Mouse (Mus musculus): Measurements from ENCODE around the gene Ninj2.

Gene Ninj2

GRCm38 (mm10) chr6:120108061-120108460 lies 14.9 kb downstream of the Ninj2 start:
- Histone ChIP-seq H3K27me3 (ENCODE audit: control insufficient read depth, insufficient read depth, low read length, poor library complexity, severe bottlenecking) (no peaks in the 10 kb centered on the region), H3K36me3 (ENCODE audit: control insufficient read depth, insufficient read depth, low read length, poor library complexity, severe bottlenecking) (no peaks in the 10 kb centered on the region)
- no peak for DNase-seq (ENCODE audit: low read depth, low spot score)

- no peaks in the 10 kb centered on the region for H3K36me3 ChIP-seq (ENCODE audit: control insufficient read depth, insufficient read depth, low read length, poor library complexity, severe bottlenecking)
- H3K27me3 ChIP-seq (ENCODE audit: control insufficient read depth, insufficient read depth, low read length, poor library complexity, severe bottlenecking) = no peaks in the 10 kb centered on the region
- no peak for DNase-seq (ENCODE audit: low read depth, low spot score)
These were observed 16.0 kb downstream of the Ninj2 start for GRCm38 (mm10) chr6:120109173-120109572.

- Histone ChIP-seq H3K27me3 (ENCODE audit: control insufficient read depth, insufficient read depth, low read length, poor library complexity, severe bottlenecking) (no peaks in the 10 kb centered on the region), H3K36me3 (ENCODE audit: control insufficient read depth, insufficient read depth, low read length, poor library complexity, severe bottlenecking) (no peaks in the 10 kb centered on the region)
- DNase-seq (ENCODE audit: low read depth, low spot score) = no peak
These were observed 16.8 kb downstream of the Ninj2 start for GRCm38 (mm10) chr6:120109932-120110331.

GRCm38 (mm10) chr6:120110738-120111409 lies 17.7 kb downstream of the Ninj2 start:
- H3K36me3 ChIP-seq (ENCODE audit: control insufficient read depth, insufficient read depth, low read length, poor library complexity, severe bottlenecking) = no peaks in the 10 kb centered on the region
- no peaks in the 10 kb centered on the region for H3K27me3 ChIP-seq (ENCODE audit: control insufficient read depth, insufficient read depth, low read length, poor library complexity, severe bottlenecking)
- DNase-seq (ENCODE audit: low read depth, low spot score) = no peak

GRCm38 (mm10) chr6:120111410-120111783 lies 18.2 kb downstream of the Ninj2 start:
- no peak for DNase-seq (ENCODE audit: low read depth, low spot score)
- Histone ChIP-seq H3K27me3 (ENCODE audit: control insufficient read depth, insufficient read depth, low read length, poor library complexity, severe bottlenecking) (no peaks in the 10 kb centered on the region), H3K36me3 (ENCODE audit: control insufficient read depth, insufficient read depth, low read length, poor library complexity, severe bottlenecking) (no peaks in the 10 kb centered on the region)

- peak; percentile 95 for DNase-seq (ENCODE audit: low read depth, low spot score)
- Histone ChIP-seq H3K36me3 (ENCODE audit: control insufficient read depth, insufficient read depth, low read length, poor library complexity, severe bottlenecking) (no peaks in the 10 kb centered on the region), H3K27me3 (ENCODE audit: control insufficient read depth, insufficient read depth, low read length, poor library complexity, severe bottlenecking) (no peaks in the 10 kb centered on the region)
These were observed 19.0 kb downstream of the Ninj2 start for GRCm38 (mm10) chr6:120111984-120112803.

- no peak for DNase-seq (ENCODE audit: low read depth, low spot score)
- H3K36me3 ChIP-seq (ENCODE audit: control insufficient read depth, insufficient read depth, low read length, poor library complexity, severe bottlenecking) = no peaks in the 10 kb centered on the region
- no peaks in the 10 kb centered on the region for H3K27me3 ChIP-seq (ENCODE audit: control insufficient read depth, insufficient read depth, low read length, poor library complexity, severe bottlenecking)
These were observed 20.7 kb downstream of the Ninj2 start for GRCm38 (mm10) chr6:120113856-120114255.

- DNase-seq (ENCODE audit: low read depth, low spot score) = no peak
- Histone ChIP-seq H3K36me3 (ENCODE audit: control insufficient read depth, insufficient read depth, low read length, poor library complexity, severe bottlenecking) (no peaks in the 10 kb centered on the region), H3K27me3 (ENCODE audit: control insufficient read depth, insufficient read depth, low read length, poor library complexity, severe bottlenecking) (no peaks in the 10 kb centered on the region)
These were observed 21.1 kb downstream of the Ninj2 start for GRCm38 (mm10) chr6:120114271-120114670.

- Histone ChIP-seq H3K36me3 (ENCODE audit: control insufficient read depth, insufficient read depth, low read length, poor library complexity, severe bottlenecking) (no peaks in the 10 kb centered on the region), H3K27me3 (ENCODE audit: control insufficient read depth, insufficient read depth, low read length, poor library complexity, severe bottlenecking) (no peaks in the 10 kb centered on the region)
- no peak for DNase-seq (ENCODE audit: low read depth, low spot score)
These were observed 21.5 kb downstream of the Ninj2 start for GRCm38 (mm10) chr6:120114698-120115097.

- DNase-seq (ENCODE audit: low read depth, low spot score) = no peak
- H3K36me3 ChIP-seq (ENCODE audit: control insufficient read depth, insufficient read depth, low read length, poor library complexity, severe bottlenecking) = no peaks in the 10 kb centered on the region
- H3K27me3 ChIP-seq (ENCODE audit: control insufficient read depth, insufficient read depth, low read length, poor library complexity, severe bottlenecking) = no peaks in the 10 kb centered on the region
These were observed 22.3 kb downstream of the Ninj2 start for GRCm38 (mm10) chr6:120115443-120115842.

- no peak for DNase-seq (ENCODE audit: low read depth, low spot score)
- no peaks in the 10 kb centered on the region for H3K36me3 ChIP-seq (ENCODE audit: control insufficient read depth, insufficient read depth, low read length, poor library complexity, severe bottlenecking)
- no peaks in the 10 kb centered on the region for H3K27me3 ChIP-seq (ENCODE audit: control insufficient read depth, insufficient read depth, low read length, poor library complexity, severe bottlenecking)
These were observed 26.7 kb downstream of the Ninj2 start for GRCm38 (mm10) chr6:120119824-120120223.

GRCm38 (mm10) chr6:120124688-120125087 lies 31.5 kb downstream of the Ninj2 start:
- DNase-seq (ENCODE audit: low read depth, low spot score) = peak; percentile 61
- H3K27me3 ChIP-seq (ENCODE audit: control insufficient read depth, insufficient read depth, low read length, poor library complexity, severe bottlenecking) = no peaks in the 10 kb centered on the region
- no peaks in the 10 kb centered on the region for H3K36me3 ChIP-seq (ENCODE audit: control insufficient read depth, insufficient read depth, low read length, poor library complexity, severe bottlenecking)

- Histone ChIP-seq H3K36me3 (ENCODE audit: control insufficient read depth, insufficient read depth, low read length, poor library complexity, severe bottlenecking) (no peaks in the 10 kb centered on the region), H3K27me3 (ENCODE audit: control insufficient read depth, insufficient read depth, low read length, poor library complexity, severe bottlenecking) (no peaks in the 10 kb centered on the region)
- no peak for DNase-seq (ENCODE audit: low read depth, low spot score)
These were observed 33.3 kb downstream of the Ninj2 start for GRCm38 (mm10) chr6:120126456-120126855.

- DNase-seq (ENCODE audit: low read depth, low spot score) = no peak
- Histone ChIP-seq H3K27me3 (ENCODE audit: control insufficient read depth, insufficient read depth, low read length, poor library complexity, severe bottlenecking) (no peaks in the 10 kb centered on the region), H3K36me3 (ENCODE audit: control insufficient read depth, insufficient read depth, low read length, poor library complexity, severe bottlenecking) (no peaks in the 10 kb centered on the region)
These were observed 34.2 kb downstream of the Ninj2 start for GRCm38 (mm10) chr6:120127321-120127720.

GRCm38 (mm10) chr6:120134748-120135147 lies 41.6 kb downstream of the Ninj2 start:
- Histone ChIP-seq H3K27me3 (ENCODE audit: control insufficient read depth, insufficient read depth, low read length, poor library complexity, severe bottlenecking) (no peaks in the 10 kb centered on the region), H3K36me3 (ENCODE audit: control insufficient read depth, insufficient read depth, low read length, poor library complexity, severe bottlenecking) (no peaks in the 10 kb centered on the region)
- no peak for DNase-seq (ENCODE audit: low read depth, low spot score)

All from splenic B cell, adult 2 months (primary cell).